Mouse (Mus musculus) forebrain, postnatal 0 days (tissue): ENCODE data around the gene Car15. TPM values are rescaled to one million over a fixed set of nuclear protein-coding genes. Genes with fewer than 3 reads are reported as not detected.

Experiments used
- ATAC-seq: fragments of 200-750 bp; cut with Nextera tagmentation; 2 replicates; pipeline ENCODE4 v1.8.0; 2017; ENCODE audit warnings: mild to moderate bottlenecking, moderate library complexity
- DNase-seq: peaks from one replicate; pipeline ENCODE4 v3.0.0-alpha.2; 2015
- H3K27ac ChIP-seq: fragments of 300-500 bp; sonication (generic); 2 replicates; pipeline ENCODE4 v1.5.1; 2014; ENCODE audit warnings: low read depth, mild to moderate bottlenecking, antibody characterized with exemption, low read length, moderate library complexity, mixed read lengths
- H3K27me3 ChIP-seq: fragments of 300-500 bp; sonication (generic); 2 replicates; pipeline ENCODE4 v1.6.1; 2014; ENCODE audit warnings: mild to moderate bottlenecking, low read length, mixed read lengths; ENCODE audit not compliant: insufficient read depth
- H3K36me3 ChIP-seq: fragments of 300-500 bp; sonication (generic); 2 replicates; pipeline ENCODE4 v1.6.1; 2014; ENCODE audit warnings: mild to moderate bottlenecking, moderate library complexity; ENCODE audit not compliant: insufficient read depth
- H3K4me1 ChIP-seq: fragments of 300-500 bp; sonication (generic); 2 replicates; pipeline ENCODE4 v1.6.1; 2014; ENCODE audit warnings: antibody characterized with exemption; ENCODE audit not compliant: insufficient read depth
- H3K4me2 ChIP-seq: fragments of 300-500 bp; sonication (generic); 2 replicates; pipeline ENCODE4 v1.6.1; 2014; ENCODE audit warnings: low read depth, mild to moderate bottlenecking, moderate library complexity
- H3K4me3 ChIP-seq: fragments of 300-500 bp; sonication (generic); 2 replicates; pipeline ENCODE4 v1.5.1; 2014; ENCODE audit warnings: low read depth, low read length, mixed read lengths
- H3K9ac ChIP-seq: fragments of 300-500 bp; sonication (generic); 2 replicates; pipeline ENCODE4 v1.6.1; 2014; ENCODE audit warnings: mild to moderate bottlenecking
- H3K9me3 ChIP-seq: fragments of 300-500 bp; sonication (generic); 2 replicates; pipeline ENCODE4 v1.6.1; 2016; ENCODE audit warnings: low read length
- CTCF ChIP-seq: sonication (generic); IDR thresholded peaks from 2 replicates; pipeline ENCODE4 v1.5.1; 2016; ENCODE audit warnings: antibody characterized with exemption, control low read depth, low read depth
- WGBS: fragments of 180-500 bp; shearing (Covaris S2); extraction: QIAGEN DNeasy Blood & Tissue Kit; methylation state at CpG from one replicate; pipeline ENCODE4 v1.1.7; 2014; 5-methylcytosine and 5-hydroxymethylcytosine counted together
- polyA plus RNA-seq: library from polyadenylated mRNA; unstranded; fragments of >200 nt; fragmentation: Nextera tagmentation; extraction: Ambion mirVana; gene quantifications from 2 replicates; pipeline ENCODE4 v1.2.1, GENCODE M21; 2015
- total RNA-seq: library from RNA; depleted of rRNA; stranded (reverse); fragments of >200 nt; gene quantifications from 2 replicates; pipeline ENCODE4 v1.2.3, GENCODE M21; 2014; rRNA removed

Car15 gene
- total RNA-seq (4.2 and 7.5 TPM in 2 replicates), polyA plus RNA-seq (1.8 and 1.9 TPM in 2 replicates)

GRCm38 (mm10) chr16:17838051-17838450 is at the start of gene Car15:
Car15 (minus strand) TSS chr16:17838364.
- 88% methylated on average over 6 of the region's 6 CpGs for WGBS

DNA sequence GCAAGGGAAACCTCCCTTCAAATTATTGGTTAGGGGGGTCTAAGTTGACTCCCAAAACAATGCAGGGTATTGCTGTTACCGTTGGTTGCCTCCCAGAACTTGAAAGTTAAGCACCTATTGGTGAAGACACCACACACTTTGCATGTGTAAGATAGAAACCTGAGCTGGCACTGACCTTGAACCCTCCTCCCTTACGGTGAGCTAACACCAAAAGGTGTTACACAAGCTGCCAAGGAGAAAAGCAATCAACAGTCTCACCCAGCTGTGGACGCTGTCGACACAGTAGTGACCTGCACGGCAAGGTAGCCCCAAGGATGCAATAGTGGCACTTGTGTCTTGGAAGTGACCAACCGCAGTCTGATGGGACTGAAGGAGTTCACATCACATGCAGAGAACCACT is 46.0 kb upstream of the Car15 start:
- no peak for TF ChIP-seq CTCF
- no peak overlapping the region for H3K27ac ChIP-seq
- no peaks in the 10 kb centered on the region for H3K9me3 ChIP-seq
- ATAC-seq (no peak), DNase-seq (no peak)
- no peaks in the 10 kb centered on the region for H3K27me3 ChIP-seq
- H3K4me2 ChIP-seq = no peak overlapping the region
- no peak overlapping the region for H3K4me3 ChIP-seq
- no peaks in the 10 kb centered on the region; the same call in 1 of the 2 replicates for H3K36me3 ChIP-seq
- H3K4me1 ChIP-seq = 0 out of 2 replicates have a peak, but pooled peaks cover 3% of the 10 kb centered on the region
- 90% methylated on average over 6 of the region's 6 CpGs for WGBS
- no peak overlapping the region for H3K9ac ChIP-seq

More at GRCm38 (mm10) chr16:17838051-17838450, at the start of gene Car15:
- Histone ChIP-seq H3K4me2 (no peak within 1 kb of the TSS), H3K27me3 (peaks cover 12% of the 10 kb centered on the region; the same call in 1 of the 2 replicates), H3K4me3 (no peak within 1 kb of the TSS), H3K36me3 (peaks cover 28% of the 10 kb centered on the region), H3K27ac (no peak within 1 kb of the TSS), H3K9ac (no peak within 1 kb of the TSS), H3K4me1 (no peaks in the 10 kb centered on the region), H3K9me3 (no peaks in the 10 kb centered on the region)
- DNase-seq (no peak), ATAC-seq (no peak)
- no peak for TF ChIP-seq CTCF

GRCm38 (mm10) chr16:17882196-17882595 is 44.0 kb upstream of the Car15 start:
- Histone ChIP-seq H3K9ac (no peak overlapping the region), H3K27me3 (no peaks in the 10 kb centered on the region), H3K27ac (no peak overlapping the region), H3K4me1 (0 out of 2 replicates have a peak, but pooled peaks cover 3% of the 10 kb centered on the region), H3K4me2 (no peak overlapping the region), H3K9me3 (no peaks in the 10 kb centered on the region), H3K4me3 (no peak overlapping the region), H3K36me3 (no peaks in the 10 kb centered on the region; the same call in 1 of the 2 replicates)
- no peak for TF ChIP-seq CTCF
- DNase-seq (no peak), ATAC-seq (no peak)

- H3K9me3 ChIP-seq = no peaks in the 10 kb centered on the region
- 93% methylated on average over 4 of the region's 4 CpGs for WGBS
- no peaks in the 10 kb centered on the region for H3K4me1 ChIP-seq
- H3K27ac ChIP-seq = no peak overlapping the region
- H3K27me3 ChIP-seq = no peaks in the 10 kb centered on the region
- no peak overlapping the region for H3K4me2 ChIP-seq
- DNase-seq (no peak), ATAC-seq (no peak)
- TF ChIP-seq CTCF = no peak
- H3K9ac ChIP-seq = no peak overlapping the region
- H3K4me3 ChIP-seq = no peak overlapping the region
- no peaks in the 10 kb centered on the region; the same call in 1 of the 2 replicates for H3K36me3 ChIP-seq
These were observed 41.4 kb upstream of the Car15 start for GRCm38 (mm10) chr16:17879571-17879970.

- H3K27ac ChIP-seq = no peak overlapping the region
- no peaks in the 10 kb centered on the region for H3K9me3 ChIP-seq
- H3K9ac ChIP-seq = no peak overlapping the region
- no peak for DNase-seq
- no peaks in the 10 kb centered on the region for H3K4me1 ChIP-seq
- H3K4me3 ChIP-seq = no peak overlapping the region
- no peak for ATAC-seq
- H3K36me3 ChIP-seq = peaks cover 17% of the 10 kb centered on the region
- TF ChIP-seq CTCF = no peak
- no peak overlapping the region for H3K4me2 ChIP-seq
- WGBS = 92% methylated on average over 1 of the region's 1 CpGs
- H3K27me3 ChIP-seq = no peaks in the 10 kb centered on the region
These were observed 37.9 kb upstream of the Car15 start for GRCm38 (mm10) chr16:17876096-17876495.

- H3K9me3 ChIP-seq = no peaks in the 10 kb centered on the region
- no peak overlapping the region for H3K9ac ChIP-seq
- no peaks in the 10 kb centered on the region for H3K27me3 ChIP-seq
- H3K27ac ChIP-seq = no peak overlapping the region
- no peaks in the 10 kb centered on the region for H3K4me1 ChIP-seq
- H3K4me2 ChIP-seq = no peak overlapping the region
- H3K36me3 ChIP-seq = peaks cover 26% of the 10 kb centered on the region
- DNase-seq (no peak), ATAC-seq (no peak)
- WGBS = 92% methylated on average over 4 of the region's 4 CpGs
- H3K4me3 ChIP-seq = no peak overlapping the region
- no peak for TF ChIP-seq CTCF
These were observed 37.0 kb upstream of the Car15 start for GRCm38 (mm10) chr16:17875174-17875573.

DNA sequence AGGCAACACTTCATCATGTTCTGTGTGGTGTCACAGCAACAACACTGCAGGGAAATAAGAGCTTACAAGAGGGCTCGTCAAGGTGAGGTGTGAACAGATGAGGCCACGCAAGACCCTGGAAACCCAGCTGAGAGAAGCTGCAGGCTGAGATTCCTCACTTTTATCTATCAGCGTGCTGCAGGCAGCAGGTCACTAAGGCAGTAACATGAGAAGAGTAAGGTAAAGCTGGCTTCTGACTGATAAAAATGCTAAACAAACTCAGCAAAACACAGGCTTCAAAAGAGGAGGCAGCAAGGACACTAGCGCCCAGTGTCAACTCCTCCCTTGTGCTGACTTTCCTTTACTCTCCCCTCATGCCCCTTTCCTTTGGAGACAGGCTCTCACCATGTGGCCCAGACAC is 34.8 kb upstream of the Car15 start:
- 75% methylated on average over 4 of the region's 4 CpGs for WGBS
- no peak overlapping the region for H3K27ac ChIP-seq
- no peak overlapping the region for H3K9ac ChIP-seq
- no peaks in the 10 kb centered on the region for H3K9me3 ChIP-seq
- peaks cover 30% of the 10 kb centered on the region for H3K36me3 ChIP-seq
- DNase-seq (no peak), ATAC-seq (no peak)
- TF ChIP-seq CTCF = no peak
- H3K4me2 ChIP-seq = no peak overlapping the region
- no peaks in the 10 kb centered on the region for H3K4me1 ChIP-seq
- no peaks in the 10 kb centered on the region for H3K27me3 ChIP-seq
- H3K4me3 ChIP-seq = no peak overlapping the region

- Histone ChIP-seq H3K36me3 (peaks cover 30% of the 10 kb centered on the region), H3K27ac (no peak overlapping the region), H3K9me3 (no peaks in the 10 kb centered on the region), H3K4me1 (no peaks in the 10 kb centered on the region), H3K27me3 (no peaks in the 10 kb centered on the region), H3K4me3 (no peak overlapping the region), H3K4me2 (no peak overlapping the region), H3K9ac (no peak overlapping the region)
- DNase-seq = no peak
- 86% methylated on average over 5 of the region's 5 CpGs for WGBS
- no peak for ATAC-seq
- no peak for TF ChIP-seq CTCF
These were observed 33.1 kb upstream of the Car15 start for GRCm38 (mm10) chr16:17871248-17871647.
